Mouse (Mus musculus): ENCODE data around the gene Zmynd8.
"Not testable (repeated sequence)": the region's sequence is repeated elsewhere in the genome, so short reads cannot be mapped to it uniquely, and the experiment has no call there.

Gene Zmynd8

DNA sequence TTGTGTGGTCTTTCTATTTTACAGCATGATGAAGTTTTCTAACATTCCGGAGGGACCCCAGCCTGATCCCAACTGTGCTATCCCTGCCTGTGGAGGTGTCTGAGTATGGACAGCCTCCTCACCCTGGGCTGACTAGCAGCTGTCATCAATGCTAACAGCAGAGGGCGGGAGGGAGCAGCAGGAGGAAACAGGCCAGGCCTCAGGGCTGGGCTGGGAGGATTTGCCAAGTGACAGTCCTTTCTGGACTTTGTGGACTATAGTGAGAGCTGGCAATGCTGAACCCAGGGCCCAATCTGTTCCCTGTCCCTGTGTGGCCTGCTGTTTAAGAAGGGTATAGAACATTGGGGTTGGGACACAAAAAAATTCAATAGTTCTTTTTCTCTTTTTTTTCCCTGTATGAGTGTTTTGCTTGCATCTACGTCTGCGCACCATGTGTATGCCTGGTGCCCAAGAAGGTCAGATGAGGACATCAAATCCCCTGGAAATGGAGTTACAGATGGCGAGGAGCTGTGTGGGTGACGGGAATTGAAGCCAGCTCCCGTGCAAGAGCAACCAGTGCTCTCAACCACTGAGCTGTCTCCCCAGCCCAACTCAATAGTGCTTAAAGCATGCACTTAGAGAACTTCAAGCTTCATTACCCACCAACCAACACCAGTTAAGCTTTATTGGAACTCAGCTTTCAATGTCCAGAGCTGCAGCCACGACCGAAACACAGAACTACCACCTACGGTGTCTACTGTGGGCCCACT lies 72.7 kb downstream of the Zmynd8 start:
- DNase-seq, result peak; percentile 65

DNA sequence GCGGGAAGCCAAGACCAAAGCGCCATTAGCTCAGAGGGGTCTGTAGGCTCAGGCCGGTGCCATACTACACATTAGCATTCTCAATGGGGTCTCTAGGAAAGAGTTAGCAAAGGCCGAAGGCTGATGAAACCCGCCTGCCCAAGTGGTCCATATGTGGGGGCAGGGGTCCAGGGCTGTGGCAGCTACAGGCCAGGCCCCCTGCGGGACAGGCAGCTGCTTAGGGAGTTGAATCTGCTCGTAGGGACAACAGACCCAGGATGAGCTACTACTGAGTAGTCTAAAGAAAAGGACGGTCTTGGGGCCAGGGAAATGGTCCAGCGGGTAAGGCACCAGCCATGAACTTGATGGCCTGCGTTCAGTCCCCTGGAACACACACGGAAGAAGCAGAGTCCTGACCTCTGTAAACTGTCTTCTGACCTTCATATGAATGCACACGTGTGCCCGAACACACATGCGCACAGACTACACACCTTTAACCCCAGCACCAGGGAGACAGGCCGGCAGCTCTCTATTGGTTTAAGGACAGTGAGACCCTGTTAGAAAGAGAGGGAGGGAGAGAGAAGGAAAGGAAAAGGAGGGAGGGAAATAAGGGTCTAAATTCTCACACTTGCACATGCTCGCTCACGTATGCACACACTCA lies 73.4 kb downstream of the Zmynd8 start:
- no peak for DNase-seq

DNA sequence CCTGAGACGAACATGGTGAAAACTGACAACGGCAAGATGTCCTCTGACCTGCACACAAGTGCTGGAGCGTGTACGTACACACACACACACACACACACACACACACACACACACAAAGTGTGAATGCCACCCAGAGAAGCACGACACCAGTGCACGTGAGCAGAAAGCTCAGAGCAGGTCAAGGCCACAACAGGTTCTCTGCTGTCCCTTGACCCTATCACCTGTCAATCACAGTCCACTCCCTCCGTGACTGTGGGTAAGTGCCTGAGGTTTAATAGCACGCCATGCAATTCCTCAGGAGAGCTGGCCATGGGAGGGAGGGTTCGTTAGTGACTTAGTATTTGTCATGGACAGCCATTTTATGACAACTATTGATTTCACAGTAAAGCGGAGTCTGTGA lies 74.0 kb downstream of the Zmynd8 start:
- no peak for DNase-seq

DNA sequence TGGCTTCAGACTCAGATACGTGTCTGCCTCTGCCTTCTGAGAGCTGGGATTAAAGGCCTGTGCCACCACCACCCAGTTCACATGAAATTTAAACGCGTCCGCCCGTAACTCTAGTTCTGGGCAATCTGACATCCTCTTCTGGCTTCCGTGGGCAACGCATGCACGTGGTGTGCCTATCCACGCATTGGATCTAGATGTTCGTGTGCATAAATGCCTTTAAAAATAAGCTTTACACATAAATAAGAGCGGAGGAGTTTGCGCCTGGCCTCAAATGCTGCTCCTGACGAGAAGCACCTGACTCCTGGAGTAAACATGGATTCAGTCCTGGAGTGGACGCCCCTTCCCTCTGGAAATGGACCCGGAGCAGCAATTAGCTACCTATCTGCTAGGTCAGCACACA lies 76.3 kb downstream of the Zmynd8 start:
- no peak for DNase-seq

DNA sequence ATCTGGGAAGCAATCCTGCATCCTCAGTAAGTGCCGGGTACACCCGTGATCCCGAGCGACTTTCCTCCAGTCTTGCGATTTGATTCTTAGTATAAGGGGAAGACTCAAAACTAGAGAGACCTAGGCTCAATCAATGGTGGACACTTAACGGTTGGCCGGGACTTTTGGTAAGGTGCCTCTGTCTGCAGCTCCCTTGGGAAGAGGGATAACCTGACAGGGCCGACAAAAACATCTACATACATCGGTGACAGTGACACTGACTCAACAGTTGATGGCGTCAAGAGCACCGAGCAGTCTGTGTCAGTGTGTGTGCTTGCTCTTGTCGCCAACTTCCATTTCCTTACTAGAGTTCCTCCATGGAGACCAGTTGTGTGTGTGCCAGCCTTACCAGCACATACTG lies 77.1 kb downstream of the Zmynd8 start:
- no peak for DNase-seq

DNA sequence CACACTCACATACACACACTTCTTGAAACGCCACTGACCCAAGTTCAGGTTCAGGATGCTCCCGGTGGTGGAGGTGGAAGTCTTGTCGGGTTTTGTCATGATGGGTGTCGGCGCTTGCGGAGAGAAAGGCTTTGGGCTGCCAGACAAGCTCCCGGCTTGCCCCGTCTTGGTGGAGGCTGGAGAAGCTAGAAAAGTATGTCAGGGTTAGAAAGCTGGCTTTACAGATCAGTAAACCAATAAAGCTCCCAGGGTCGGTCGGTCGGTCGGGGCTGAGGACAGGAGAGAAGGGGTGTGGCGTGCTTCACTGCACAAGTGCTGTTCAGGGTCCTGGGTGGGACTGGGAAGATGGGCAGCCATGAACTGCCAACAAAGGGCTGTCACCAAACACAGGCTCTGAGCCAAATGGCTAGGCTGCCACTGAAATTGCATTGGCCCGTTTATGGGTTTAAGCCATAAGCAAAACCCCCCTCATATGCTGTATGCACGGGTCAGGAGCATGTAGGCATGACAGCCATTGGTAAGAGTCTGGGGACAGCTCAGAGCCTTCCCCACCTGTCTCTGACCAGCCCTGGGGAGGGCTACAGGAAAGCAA lies 78.2 kb downstream of the Zmynd8 start:
- no peak for DNase-seq

DNA sequence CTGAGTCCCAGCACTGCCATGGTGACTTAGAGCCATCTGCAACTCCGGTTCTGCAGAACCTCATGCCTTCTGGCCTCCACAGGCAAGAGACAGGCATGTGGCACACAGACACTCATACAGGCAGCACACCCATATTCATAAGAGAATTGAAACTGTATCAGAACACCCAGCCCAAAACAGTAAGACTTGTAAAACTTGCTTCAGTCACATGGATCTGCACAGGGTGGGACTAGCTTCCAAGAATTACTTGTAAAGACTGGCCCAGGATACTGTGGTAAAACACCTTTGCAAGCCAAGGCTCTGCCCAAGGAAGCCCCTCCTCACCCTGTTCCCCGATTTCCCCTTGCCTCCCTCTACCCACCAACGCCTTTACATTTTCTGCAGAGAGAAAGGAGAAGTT lies 78.7 kb downstream of the Zmynd8 start:
- DNase-seq, result no peak

DNA sequence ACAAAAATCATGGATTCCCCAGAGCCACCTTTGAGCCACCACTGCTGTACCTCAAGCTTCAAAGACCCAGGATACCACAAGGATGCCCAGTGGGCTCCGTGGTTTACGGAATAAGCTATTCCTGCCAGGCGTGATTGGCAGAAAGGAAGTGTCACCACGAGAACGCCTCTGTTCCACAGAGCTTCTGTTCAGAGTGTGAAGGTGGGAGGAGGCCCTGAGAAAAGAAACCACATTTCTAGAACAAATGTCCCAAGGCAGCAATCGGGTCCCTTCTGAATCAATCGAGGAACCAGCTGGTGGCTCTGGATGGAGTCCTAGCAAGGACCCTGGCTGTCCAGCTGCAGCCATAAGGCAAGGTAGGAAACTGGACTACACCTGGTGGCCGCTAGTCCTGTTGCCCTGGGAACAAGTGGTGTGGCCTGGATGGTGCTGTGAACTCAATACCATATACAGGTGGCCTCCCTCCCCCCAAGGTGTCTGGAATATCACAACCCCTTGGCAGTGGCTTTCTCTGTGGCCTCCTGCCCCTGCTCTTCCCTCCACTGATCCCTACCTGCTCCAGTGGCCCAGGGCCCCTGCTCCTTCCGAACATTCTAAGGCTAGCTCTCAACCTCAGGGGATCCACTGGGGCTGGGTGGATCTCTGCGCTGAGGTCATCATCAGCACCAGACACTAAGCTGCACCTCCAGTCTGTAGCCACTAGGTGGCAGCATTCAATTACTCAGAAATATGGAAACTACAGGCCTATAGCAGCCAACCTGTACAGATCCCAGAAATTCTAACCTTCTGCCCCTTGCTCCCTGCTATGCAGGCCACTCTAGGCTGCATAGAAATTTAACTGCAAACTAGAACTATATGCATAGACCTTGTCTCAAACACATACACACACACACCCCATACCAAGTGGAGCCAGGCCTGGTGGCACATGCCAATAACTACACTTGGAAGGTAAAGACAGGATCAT lies 79.5 kb downstream of the Zmynd8 start:
- peak; percentile 60 for DNase-seq

DNA sequence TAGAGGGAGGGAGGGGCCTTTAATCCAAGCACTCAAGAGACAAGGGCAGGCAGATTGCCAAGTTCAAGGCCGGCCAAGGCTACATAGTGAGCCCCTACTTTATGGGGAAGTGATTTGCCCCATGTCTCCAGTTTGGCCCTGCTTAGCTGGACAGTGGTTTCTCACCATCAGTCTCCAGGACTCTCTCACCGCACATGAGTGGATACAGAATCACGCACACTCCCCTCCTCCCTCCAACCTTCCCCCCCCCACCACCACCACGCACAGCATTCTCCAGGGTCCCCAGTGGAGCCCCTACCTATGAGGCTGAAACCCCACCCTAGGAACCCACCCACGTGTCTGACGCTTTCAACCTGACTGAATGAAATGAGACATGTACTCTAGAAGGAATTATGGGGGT lies 80.2 kb downstream of the Zmynd8 start:
- DNase-seq, result no peak

DNA sequence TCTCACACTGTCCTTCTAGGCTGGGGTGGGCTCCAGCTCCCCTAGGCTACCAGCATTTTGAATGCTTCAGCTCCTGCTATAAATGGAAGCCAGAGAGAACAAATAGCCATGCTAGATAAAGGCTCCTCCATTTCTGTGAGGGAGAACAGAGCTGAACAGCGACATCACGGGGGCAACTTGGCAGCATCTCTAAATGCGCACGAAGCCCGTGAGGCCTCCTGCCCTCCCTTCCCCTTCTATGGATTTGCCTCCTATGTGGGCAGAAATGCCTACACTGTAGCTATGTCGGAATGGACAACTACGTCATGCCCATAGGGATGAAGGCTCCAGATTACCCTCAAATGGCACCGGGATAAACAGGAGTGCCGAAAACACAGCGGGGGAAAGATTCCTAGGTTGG lies 81.4 kb downstream of the Zmynd8 start:
- DNase-seq, result no peak

DNA sequence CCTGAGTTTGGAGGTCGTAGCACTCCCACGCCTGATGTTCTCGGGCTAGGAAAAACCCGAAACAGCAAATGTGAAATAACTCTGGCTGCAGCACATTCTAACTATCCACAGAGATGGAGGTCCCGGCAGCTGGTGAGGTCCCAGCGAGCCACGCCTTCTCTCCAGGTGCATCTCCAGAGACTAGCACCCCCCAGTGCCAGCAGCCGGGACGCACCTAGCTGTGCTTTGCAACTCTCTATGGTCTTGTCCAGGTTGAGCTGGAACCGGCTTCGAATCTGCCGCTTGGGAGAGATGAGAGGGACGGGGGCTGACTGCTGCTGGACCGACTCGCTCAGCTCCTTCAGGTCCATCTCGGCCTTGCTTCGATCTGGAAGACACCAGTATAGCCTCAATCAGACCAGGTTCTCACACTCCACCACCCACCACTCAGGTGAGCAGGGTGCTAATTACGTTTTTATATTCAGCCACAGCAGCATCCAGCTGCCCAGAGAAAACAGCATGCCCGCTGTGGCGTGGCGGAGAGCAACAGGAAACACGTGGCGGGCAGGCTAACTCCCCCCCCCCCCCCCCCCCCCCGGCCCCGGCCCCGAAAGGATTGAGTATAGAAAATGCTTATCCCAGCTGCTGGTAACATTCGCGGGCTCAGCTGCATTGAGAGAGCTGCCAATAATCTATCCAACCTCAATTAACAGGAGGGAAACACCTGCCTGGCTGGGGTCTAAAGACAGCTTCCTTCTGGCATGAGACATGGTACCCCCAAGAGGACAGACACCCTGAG lies 83.5 kb downstream of the Zmynd8 start:
- no peak for DNase-seq

DNA sequence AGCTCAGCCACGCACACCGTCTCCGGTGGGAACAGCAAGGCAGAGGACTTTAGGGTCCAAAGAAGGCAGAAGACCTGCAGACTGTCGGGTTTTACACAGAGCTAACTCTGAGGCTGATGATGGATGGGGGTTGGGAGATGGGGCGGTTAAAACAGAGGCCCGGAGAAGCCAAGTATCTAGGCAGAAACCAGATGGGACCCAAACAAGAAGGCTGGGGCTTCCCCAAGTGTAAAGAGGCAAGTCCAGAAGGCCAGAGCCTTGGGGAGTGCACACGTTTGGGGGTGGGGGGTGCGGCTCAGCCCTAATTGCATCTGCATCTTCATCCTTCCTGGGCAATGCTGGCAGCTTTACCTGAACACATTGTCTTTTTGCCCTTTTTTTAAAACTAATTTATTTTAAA lies 85.9 kb downstream of the Zmynd8 start:
- no peak for DNase-seq

DNA sequence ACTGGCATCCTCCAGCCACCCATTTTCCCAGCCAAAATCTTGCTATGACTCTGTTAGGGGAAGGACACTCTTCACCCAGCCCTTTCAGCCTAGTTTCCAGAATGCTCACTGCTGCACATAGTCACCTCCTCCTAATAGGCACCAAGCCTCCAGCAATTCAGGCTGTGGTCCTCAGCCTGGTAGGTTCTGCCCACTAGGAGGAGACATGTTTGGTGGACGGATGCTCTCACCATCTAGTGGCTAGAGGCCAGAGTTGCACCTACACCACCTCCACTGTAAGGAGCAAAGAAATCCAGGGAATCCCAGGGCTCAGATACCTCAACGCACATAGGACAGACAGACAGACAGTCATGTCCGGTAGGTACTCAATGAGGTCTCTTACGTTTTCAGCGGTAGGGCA lies 87.3 kb downstream of the Zmynd8 start:
- peak; percentile 70 for DNase-seq

DNA sequence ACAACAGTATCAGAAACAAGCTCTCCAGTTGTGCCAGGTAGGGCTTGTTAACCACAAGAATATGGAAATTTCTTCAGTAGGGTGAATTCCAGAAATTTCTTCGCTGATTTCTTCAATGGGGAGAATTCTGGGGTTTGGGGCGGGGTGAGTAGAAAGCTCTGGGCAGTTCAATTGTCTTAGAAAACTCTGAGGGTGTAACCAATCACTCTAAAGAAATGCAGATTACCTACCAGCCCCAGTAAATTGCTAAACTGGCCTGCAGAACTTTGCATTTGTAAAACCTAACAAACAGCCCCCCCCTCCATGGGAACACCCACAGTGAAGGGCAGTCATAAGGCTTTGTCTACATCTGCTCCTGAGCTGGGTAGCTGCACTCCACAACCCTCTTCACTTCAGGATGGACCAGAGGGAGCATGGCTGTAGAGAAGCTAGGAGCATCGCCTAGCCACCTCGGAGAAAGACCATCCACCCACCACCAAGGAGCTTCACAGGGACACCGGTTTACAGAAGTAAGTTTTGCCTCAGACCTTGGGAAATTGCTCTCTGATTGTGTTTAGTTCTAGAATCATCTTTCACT lies 88.8 kb downstream of the Zmynd8 start:
- no peak for DNase-seq

DNA sequence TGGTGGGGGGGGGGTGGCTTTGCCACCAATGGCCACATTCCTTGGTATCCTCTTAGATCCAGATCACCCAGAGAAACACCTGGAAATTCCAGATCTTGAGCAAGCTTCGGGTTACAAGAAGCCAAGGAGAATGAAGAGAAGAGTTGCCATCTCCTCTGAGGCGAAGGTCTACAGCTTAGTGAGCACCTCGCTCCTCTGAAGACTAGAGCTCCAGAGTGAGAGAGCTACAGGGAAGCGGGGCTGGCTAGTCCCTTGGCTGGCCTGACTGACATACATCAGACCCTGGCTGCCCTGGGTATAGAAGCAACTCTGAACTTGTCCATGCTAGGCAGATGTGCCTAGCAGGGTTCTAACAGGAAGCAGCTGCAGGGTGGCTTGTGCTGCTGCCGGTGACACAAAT lies 89.7 kb downstream of the Zmynd8 start:
- no peak for DNase-seq

DNA sequence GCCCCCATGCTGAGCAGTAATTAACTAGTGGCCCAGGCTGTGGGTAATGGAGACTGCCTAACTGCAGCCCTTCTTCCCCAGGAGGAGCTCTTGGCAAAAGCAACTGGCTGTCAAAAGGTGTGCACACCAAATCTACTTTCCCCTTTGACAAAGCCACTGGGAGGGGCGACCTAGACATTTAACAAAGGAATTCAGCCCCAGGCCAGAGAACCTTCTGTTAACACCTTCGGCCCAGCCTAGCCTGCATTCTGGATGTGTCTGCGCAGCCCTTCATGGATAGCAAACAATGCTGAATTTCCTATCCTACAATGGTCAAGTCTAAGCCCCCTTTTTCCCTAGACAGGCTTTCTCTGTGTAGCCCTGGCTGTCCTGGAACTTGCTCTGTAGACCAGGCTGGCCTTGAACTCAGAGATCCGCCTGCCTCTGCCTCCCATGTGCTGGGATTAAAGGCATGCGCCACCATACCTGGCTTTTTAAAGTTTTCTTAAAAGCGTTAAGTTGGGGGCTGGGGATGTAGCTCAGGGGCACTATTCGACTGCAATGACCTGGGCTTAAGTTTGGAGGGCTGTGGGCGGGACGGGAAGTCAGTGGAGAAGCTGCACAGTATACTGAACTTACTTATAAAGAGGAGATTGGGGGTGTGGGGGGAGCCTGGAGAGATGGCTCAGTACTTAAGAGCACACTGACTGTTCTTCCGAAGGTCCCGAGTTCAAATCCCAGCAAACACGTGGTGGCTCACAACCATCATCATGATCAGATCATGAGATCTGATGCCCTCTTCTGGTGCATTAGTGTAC lies 90.4 kb downstream of the Zmynd8 start:
- no peak for DNase-seq

DNA sequence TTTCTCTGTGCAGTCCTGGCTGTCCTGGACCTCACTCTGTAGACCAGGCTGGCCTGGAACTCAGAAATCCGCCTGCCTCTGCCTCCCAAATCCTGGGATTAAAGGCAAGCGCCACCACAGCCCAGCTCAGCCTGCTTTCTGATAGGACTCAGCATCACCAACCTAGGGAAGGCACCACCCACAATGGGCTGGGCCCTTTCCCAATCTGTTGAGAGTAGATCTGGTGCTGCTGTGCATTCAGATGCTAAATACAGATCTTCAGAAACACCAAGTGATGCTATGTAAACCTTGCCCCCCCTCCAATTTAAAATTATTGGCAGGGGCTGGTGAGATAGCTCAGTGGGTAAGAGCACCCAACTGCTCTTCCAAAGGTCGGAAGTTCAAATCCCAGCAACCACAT lies 98.6 kb downstream of the Zmynd8 start:
- not testable (repeated sequence) for DNase-seq

DNA sequence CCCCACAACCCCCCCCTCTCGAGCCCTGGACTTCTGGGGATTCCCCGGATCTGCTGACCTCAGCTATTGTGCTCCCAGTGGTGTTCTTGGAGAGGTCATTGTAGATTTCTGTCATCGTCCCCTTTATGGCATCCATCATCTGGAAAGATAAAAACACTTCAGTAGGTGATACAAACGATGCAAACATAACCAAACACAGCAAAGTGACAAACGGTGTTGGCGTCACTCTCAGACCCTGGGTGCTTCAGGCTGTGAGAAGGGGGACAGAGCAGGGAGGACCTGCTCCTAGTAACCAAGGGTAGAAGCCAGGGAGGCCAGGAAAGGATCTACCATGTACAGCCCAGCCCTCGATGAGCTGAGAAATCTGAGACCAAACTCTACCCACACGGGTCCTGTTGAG lies 100.9 kb downstream of the Zmynd8 start:
- no peak for DNase-seq

DNA sequence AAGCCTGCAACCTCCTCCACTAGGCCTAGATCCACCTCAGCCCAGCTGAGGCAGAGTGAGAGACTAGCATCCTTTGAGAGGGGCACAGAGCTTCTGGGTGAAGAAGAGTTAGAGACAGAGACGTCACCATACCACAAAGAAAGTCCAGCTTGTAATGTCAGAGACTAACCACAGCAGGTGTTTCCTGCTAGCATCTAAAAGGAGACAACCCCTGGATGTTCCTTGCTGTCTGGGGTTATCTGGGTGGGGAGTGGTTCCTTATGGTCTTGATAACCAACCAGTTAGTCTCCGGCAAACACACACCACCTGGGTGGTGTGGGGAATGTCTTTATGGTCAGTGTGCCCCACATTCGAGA lies 105.6 kb downstream of the Zmynd8 start:
- DNase-seq, result peak; percentile 40

DNA sequence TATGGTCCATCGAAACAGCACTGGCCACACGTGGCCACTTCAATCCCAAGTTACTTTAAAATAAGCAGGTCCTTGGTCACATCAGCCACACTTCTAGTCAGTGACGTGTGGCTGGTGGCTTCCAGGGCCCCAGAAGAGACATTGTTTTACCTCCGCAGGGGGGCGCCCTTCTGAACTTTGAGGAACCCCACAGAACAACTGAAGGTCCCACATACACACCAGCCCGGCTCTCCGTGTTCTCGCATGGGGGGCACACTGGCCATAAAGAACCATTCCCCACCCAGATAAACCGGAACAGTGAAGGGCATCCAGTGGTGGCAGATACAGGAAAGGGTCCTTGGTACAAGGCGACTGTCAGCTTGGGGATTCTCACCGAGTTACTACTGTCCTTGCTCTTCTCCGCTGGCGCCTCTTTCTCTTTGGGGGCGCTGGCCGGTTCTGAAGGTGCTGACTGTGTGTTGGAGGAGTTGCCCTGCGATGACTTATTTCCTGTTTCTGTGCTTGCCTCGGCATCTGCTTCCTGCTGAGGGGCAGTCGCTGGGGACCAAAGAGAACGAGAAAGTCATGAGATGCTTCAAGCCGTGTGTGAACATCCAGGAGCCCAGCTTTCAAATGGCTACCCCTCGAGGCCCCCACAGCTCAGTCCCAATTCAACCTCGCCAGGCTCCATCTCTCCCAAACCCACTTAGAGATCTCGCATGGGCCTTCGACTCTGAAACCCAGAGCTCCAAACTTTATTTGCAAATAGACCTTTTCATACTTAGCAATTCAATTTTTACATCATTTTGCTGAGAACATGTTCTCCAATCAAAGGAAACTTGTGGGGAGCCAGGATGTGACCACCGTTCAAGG lies 106.2 kb downstream of the Zmynd8 start:
- DNase-seq, result peak; percentile 67

Measured in thymus, postnatal 14 days (tissue).